Mouse (Mus musculus): ENCODE results near the gene Tbx21. TPM values are rescaled to one million over a fixed set of nuclear protein-coding genes. Genes with fewer than 3 reads are reported as not detected.

The Tbx21 gene
- total RNA-seq (2012; rRNA removed), result 0.27 and 0.32 TPM in 2 replicates

DNA sequence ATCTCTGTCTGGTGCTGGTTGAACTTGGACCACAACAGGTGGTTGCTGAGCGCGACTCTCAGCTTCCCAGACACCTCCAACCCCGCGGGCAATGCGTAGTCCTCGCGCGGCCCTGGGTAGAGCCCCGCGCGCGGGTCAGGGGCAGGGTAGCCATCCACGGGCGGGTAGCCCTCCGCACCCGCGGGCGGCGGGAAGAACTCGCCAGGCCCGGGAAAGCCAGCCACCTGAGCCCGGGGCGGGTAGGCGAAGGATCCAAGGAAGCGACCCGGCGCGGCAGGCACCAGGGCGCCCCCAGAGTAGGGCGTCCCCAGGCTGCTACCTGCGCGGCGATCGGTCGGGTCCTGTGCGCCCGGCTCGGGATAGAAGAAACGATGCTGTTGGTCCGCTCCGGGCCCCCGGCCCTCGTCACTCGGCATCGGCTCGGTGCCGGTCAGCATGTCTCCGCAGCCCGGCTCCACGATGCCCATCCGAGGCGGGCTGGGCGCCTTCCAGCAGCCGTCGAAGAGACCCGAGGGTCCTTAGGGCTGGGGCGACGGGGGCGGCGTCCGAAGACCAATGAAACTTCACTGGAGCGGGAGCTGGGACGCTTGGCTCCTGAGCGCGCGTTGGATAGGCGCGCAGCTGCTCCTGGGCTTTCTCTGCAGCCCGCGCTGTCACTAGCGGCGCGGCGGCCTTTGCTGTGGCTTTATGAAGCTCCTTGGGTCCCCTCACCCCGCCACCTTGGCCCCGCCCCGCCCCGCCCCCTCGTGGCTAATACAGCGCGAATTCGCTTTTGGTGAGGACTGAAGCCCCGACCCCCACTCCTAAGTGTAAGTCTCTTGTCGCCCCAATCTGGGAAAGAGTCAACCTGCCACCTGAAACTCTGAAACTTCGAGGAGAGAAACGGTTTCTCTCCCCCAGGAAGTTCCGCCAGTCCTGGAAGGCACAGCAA lies at the start of gene Tbx21:
Tbx21 (minus strand) TSS at position 661 of the 931 bp plus-strand sequence.
- peak; percentile 27 for DNase-seq (ENCODE audit: low read depth, low spot score)
- peak within 1 kb of the TSS; percentile 66 to 71 for H3K4me3 ChIP-seq (ENCODE audit: insufficient read depth in 1 of 2, low read depth in 1 of 2, low read length in 2 of 2, poor library complexity in 1 of 2, severe bottlenecking in 1 of 2)
- H3K36me3 ChIP-seq (ENCODE audit: control insufficient read depth, insufficient read depth, low read length, poor library complexity, severe bottlenecking), result no peaks in the 10 kb centered on the region
- H3K4me1 ChIP-seq (ENCODE audit: control insufficient read depth in 2 of 2, insufficient read depth in 2 of 2, low read length in 2 of 2, poor library complexity in 1 of 2), result peaks cover 0 to 8% of the 10 kb centered on the region in 2 experiments; a peak in 1 of 4 replicates
- no peaks in the 10 kb centered on the region for H3K9me3 ChIP-seq (ENCODE audit: control insufficient read depth, insufficient read depth, low read depth, low read length)
- no peak within 1 kb of the TSS for H3K27ac ChIP-seq (ENCODE audit: insufficient read depth, low read depth, low read length, poor library complexity, severe bottlenecking)
- in situ Hi-C loops (cut with MboI; ENCODE audit: low sequenced_read_pairs in 2 of 2, unreplicated experiment in 2 of 2), result no loop called here
- H3K9ac ChIP-seq (ENCODE audit: insufficient read depth, low read depth, low read length, poor library complexity, severe bottlenecking), result peak within 1 kb of the TSS; percentile 48
- no peak for TF ChIP-seq ZC3H11A (IDR thresholded peaks at IDR 0.05; ENCODE audit: borderline replicate concordance, low read depth, low read length)
- no peak for TF ChIP-seq HCFC1 (IDR thresholded peaks at IDR 0.05; ENCODE audit: borderline replicate concordance, insufficient read depth, low read length)
- TF ChIP-seq CHD2 (IDR thresholded peaks at IDR 0.05; ENCODE audit: low read depth, low read length), result no peak

DNA sequence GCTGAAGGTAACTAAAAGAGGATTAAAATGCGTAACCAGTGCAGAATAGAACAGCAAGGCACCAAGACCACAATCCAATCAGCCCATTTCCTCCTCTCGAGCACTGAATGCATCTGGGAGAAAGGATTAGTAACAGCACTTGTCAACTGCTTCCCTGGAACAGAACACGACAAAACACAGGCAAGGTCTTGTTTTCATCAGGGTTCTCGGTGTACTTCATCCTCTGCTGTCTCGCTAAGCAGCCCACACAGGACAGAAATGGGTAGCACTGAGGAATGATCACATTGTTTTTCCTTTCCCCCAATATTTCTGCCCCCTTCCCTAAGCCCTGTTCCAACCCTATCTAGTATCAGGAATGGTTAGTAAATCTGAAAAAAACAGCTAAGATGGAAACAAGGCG lies 45.2 kb upstream of the Tbx21 start:
- Histone ChIP-seq H3K9ac (ENCODE audit: insufficient read depth, low read depth, low read length, poor library complexity, severe bottlenecking) (no peak overlapping the region), H3K9me3 (ENCODE audit: control insufficient read depth, insufficient read depth, low read depth, low read length) (no peaks in the 10 kb centered on the region), H3K36me3 (ENCODE audit: control insufficient read depth, insufficient read depth, low read length, poor library complexity, severe bottlenecking) (peaks cover 54% of the 10 kb centered on the region), H3K4me3 (ENCODE audit: insufficient read depth in 1 of 2, low read depth in 1 of 2, low read length in 2 of 2, poor library complexity in 1 of 2, severe bottlenecking in 1 of 2) (no peak overlapping the region), H3K4me1 (ENCODE audit: control insufficient read depth in 2 of 2, insufficient read depth in 2 of 2, low read length in 2 of 2, poor library complexity in 1 of 2) (peaks cover 0 to 2% of the 10 kb centered on the region in 2 experiments; a peak in 1 of 4 replicates), H3K27ac (ENCODE audit: insufficient read depth, low read depth, low read length, poor library complexity, severe bottlenecking) (no peak overlapping the region)
- TF ChIP-seq HCFC1 (IDR thresholded peaks at IDR 0.05; ENCODE audit: borderline replicate concordance, insufficient read depth, low read length), result no peak
- no peak for TF ChIP-seq ZC3H11A (IDR thresholded peaks at IDR 0.05; ENCODE audit: borderline replicate concordance, low read depth, low read length)
- TF ChIP-seq MAFK (IDR thresholded peaks at IDR 0.05; ENCODE audit: insufficient read depth, low read depth, low read length), result no peak
- TF ChIP-seq CHD2 (IDR thresholded peaks at IDR 0.05; ENCODE audit: low read depth, low read length), result no peak
- no peak for TF ChIP-seq ZNF384 (IDR thresholded peaks at IDR 0.05; ENCODE audit: low read depth, low read length)
- no peak for DNase-seq (ENCODE audit: low read depth, low spot score)
- in situ Hi-C loops (cut with MboI; ENCODE audit: low sequenced_read_pairs in 2 of 2, unreplicated experiment in 2 of 2), result loop anchor here (5.0 to 25.0 kb wide), 4 partner anchors 1077 to 1873 kb away; partner anchors contain the start of gene Top2a (in 1 of the 2)

DNA sequence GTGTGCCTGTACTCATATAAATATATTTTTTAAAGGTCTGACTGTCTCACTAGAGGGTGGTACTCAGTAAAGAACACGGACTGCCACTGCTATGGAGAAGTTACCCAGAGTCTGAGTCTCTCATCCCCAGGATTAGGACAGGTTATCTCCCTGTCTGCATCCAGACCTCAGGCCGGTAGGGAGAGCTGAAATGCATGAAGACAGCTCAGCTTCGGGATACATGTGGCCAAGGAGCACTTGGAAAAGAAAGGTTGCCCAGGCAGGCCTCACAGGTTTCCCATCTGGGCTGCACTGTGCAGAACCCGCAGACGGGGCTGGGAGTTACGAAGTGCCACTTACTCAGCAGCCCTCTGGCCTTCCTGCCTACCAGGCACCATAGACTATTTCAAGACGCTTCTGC lies 41.9 kb upstream of the Tbx21 start:
- H3K4me1 ChIP-seq (ENCODE audit: control insufficient read depth in 2 of 2, insufficient read depth in 2 of 2, low read length in 2 of 2, poor library complexity in 1 of 2), result peaks cover under 1 to 8% of the 10 kb centered on the region in 2 experiments; a peak in 3 of 4 replicates
- DNase-seq (ENCODE audit: low read depth, low spot score), result no peak
- TF ChIP-seq MAFK (IDR thresholded peaks at IDR 0.05; ENCODE audit: insufficient read depth, low read depth, low read length), result no peak
- TF ChIP-seq HCFC1 (IDR thresholded peaks at IDR 0.05; ENCODE audit: borderline replicate concordance, insufficient read depth, low read length), result no peak
- no peak for TF ChIP-seq ZC3H11A (IDR thresholded peaks at IDR 0.05; ENCODE audit: borderline replicate concordance, low read depth, low read length)
- TF ChIP-seq ZNF384 (IDR thresholded peaks at IDR 0.05; ENCODE audit: low read depth, low read length), result no peak
- no peak for TF ChIP-seq CHD2 (IDR thresholded peaks at IDR 0.05; ENCODE audit: low read depth, low read length)
- in situ Hi-C loops (cut with MboI; ENCODE audit: low sequenced_read_pairs in 2 of 2, unreplicated experiment in 2 of 2), result loop anchor here (25.0 kb wide), 3 partner anchors 1080 to 1870 kb away; partner anchors contain the start of gene Top2a (in 1 of the 2)
- H3K36me3 ChIP-seq (ENCODE audit: control insufficient read depth, insufficient read depth, low read length, poor library complexity, severe bottlenecking), result peaks cover 28% of the 10 kb centered on the region
- no peak overlapping the region for H3K27ac ChIP-seq (ENCODE audit: insufficient read depth, low read depth, low read length, poor library complexity, severe bottlenecking)
- H3K9ac ChIP-seq (ENCODE audit: insufficient read depth, low read depth, low read length, poor library complexity, severe bottlenecking), result no peak overlapping the region
- H3K4me3 ChIP-seq (ENCODE audit: insufficient read depth in 1 of 2, low read depth in 1 of 2, low read length in 2 of 2, poor library complexity in 1 of 2, severe bottlenecking in 1 of 2), result no peak overlapping the region
- no peaks in the 10 kb centered on the region for H3K9me3 ChIP-seq (ENCODE audit: control insufficient read depth, insufficient read depth, low read depth, low read length)

DNA sequence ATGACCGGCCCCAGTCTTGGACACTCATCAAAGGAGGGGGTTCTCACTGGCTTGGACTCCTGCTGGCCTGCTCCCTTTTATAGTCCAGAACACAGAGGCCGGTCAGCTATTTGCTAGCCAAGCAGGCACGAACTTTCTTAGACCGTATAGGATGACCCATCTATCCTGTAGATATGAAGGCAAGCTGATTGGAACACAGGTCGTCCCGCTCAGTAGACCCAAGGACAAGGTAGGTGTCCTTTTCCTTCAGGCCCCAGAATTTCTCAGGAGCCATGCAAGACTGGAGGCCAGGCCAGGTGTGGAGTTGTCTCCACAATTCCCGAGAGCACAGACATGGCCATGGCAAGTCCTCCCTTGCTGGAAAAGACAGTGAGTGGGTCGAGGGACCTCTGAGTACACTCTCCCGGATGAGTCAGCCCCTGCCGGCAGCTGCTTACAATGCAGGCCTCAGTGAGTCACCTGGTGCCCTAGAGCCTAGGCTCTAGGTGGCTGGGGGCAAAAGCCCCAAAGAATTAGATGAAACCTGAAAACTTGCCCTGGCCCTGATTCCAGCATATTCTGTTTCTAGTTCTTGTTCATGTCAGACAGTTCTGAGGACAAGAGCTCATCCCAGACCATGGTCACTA lies 37.6 kb upstream of the Tbx21 start:
- Histone ChIP-seq H3K4me1 (ENCODE audit: control insufficient read depth in 2 of 2, insufficient read depth in 2 of 2, low read length in 2 of 2, poor library complexity in 1 of 2) (peaks cover 4 to 21% of the 10 kb centered on the region in 2 experiments; a peak in 3 of 4 replicates), H3K4me3 (ENCODE audit: insufficient read depth in 1 of 2, low read depth in 1 of 2, low read length in 2 of 2, poor library complexity in 1 of 2, severe bottlenecking in 1 of 2) (no peak overlapping the region), H3K36me3 (ENCODE audit: control insufficient read depth, insufficient read depth, low read length, poor library complexity, severe bottlenecking) (no peaks in the 10 kb centered on the region; the same call in 1 of the 2 replicates), H3K9ac (ENCODE audit: insufficient read depth, low read depth, low read length, poor library complexity, severe bottlenecking) (no peak overlapping the region), H3K27ac (ENCODE audit: insufficient read depth, low read depth, low read length, poor library complexity, severe bottlenecking) (no peak overlapping the region), H3K9me3 (ENCODE audit: control insufficient read depth, insufficient read depth, low read depth, low read length) (no peaks in the 10 kb centered on the region)
- DNase-seq (ENCODE audit: low read depth, low spot score), result no peak
- in situ Hi-C loops (cut with MboI; ENCODE audit: low sequenced_read_pairs in 2 of 2, unreplicated experiment in 2 of 2), result loop anchor here (25.0 kb wide), 3 partner anchors 1085 to 1865 kb away; partner anchors contain the start of gene Top2a (in 1 of the 2)
- TF ChIP-seq ZNF384 (IDR thresholded peaks at IDR 0.05; ENCODE audit: low read depth, low read length) (no peak), ZC3H11A (IDR thresholded peaks at IDR 0.05; ENCODE audit: borderline replicate concordance, low read depth, low read length) (no peak), HCFC1 (IDR thresholded peaks at IDR 0.05; ENCODE audit: borderline replicate concordance, insufficient read depth, low read length) (no peak), MAFK (IDR thresholded peaks at IDR 0.05; ENCODE audit: insufficient read depth, low read depth, low read length) (no peak), CHD2 (IDR thresholded peaks at IDR 0.05; ENCODE audit: low read depth, low read length) (no peak)
